Mouse (Mus musculus) lung, embryonic 15.5 days (tissue): Measurements from ENCODE around the gene Ccnl2. TPM values are rescaled to one million over a fixed set of nuclear protein-coding genes. Genes with fewer than 3 reads are reported as not detected.

ENCODE experiments used
- ATAC-seq: fragments of 200-750 bp; cut with Nextera tagmentation; 2 replicates; pipeline ENCODE4 v1.8.0; 2017; ENCODE audit warnings: moderate number of reproducible peaks, borderline replicate concordance; ENCODE audit not compliant: low FRiP score, low TSS enrichment; ENCODE audit errors: extremely low read depth
- H3K27ac ChIP-seq: fragments of 300-500 bp; sonication (generic); 2 replicates; pipeline ENCODE4 v1.5.1; 2015; ENCODE audit warnings: moderate library complexity, mild to moderate bottlenecking, inconsistent platforms
- H3K27me3 ChIP-seq: fragments of 300-500 bp; sonication (generic); 2 replicates; pipeline ENCODE4 v1.6.1; 2015; ENCODE audit warnings: inconsistent platforms
- H3K36me3 ChIP-seq: fragments of 300-500 bp; sonication (generic); 2 replicates; pipeline ENCODE4 v1.6.1; 2015; ENCODE audit warnings: inconsistent platforms
- H3K4me1 ChIP-seq: fragments of 300-500 bp; sonication (generic); 2 replicates; pipeline ENCODE4 v1.6.1; 2015; ENCODE audit warnings: inconsistent platforms
- H3K4me2 ChIP-seq: fragments of 300-500 bp; sonication (generic); 2 replicates; pipeline ENCODE4 v1.6.1; 2015; ENCODE audit warnings: inconsistent platforms, mild to moderate bottlenecking, moderate library complexity
- H3K4me3 ChIP-seq: fragments of 300-500 bp; sonication (generic); 2 replicates; pipeline ENCODE4 v1.5.1; 2015; ENCODE audit warnings: mild to moderate bottlenecking, inconsistent platforms
- H3K9ac ChIP-seq: fragments of 300-500 bp; sonication (generic); 2 replicates; pipeline ENCODE4 v1.6.1; 2015; ENCODE audit warnings: inconsistent platforms
- H3K9me3 ChIP-seq: fragments of 300-500 bp; sonication (generic); 2 replicates; pipeline ENCODE4 v1.6.1; 2016; ENCODE audit warnings: inconsistent platforms
- WGBS: fragments of 180-500 bp; shearing (Covaris S2); methylation state at CpG from one replicate; pipeline ENCODE4 v1.1.7; 2015; 5-methylcytosine and 5-hydroxymethylcytosine counted together
- polyA plus RNA-seq: library from polyadenylated mRNA; unstranded; fragments of >200 nt; fragmentation: Nextera tagmentation; extraction: Ambion mirVana; gene quantifications from 2 replicates; pipeline ENCODE4 v1.2.1, GENCODE M21; 2015

Ccnl2 gene
- 152 and 169 TPM in 2 replicates for polyA plus RNA-seq

GRCm38 (mm10) chr4:155811929-155812664 lies at the start of gene Ccnl2:
Gene Ccnl2, plus strand, starts transcription at chr4:155812489.
- H3K4me2 ChIP-seq: peak within 1 kb of the TSS; percentile 62
- peaks cover 25% of the 10 kb centered on the region for H3K4me1 ChIP-seq
- peak within 1 kb of the TSS; percentile 87 for H3K27ac ChIP-seq
- H3K27me3 ChIP-seq: no peaks in the 10 kb centered on the region
- H3K9ac ChIP-seq: peak within 1 kb of the TSS; percentile 97
- H3K9me3 ChIP-seq: no peaks in the 10 kb centered on the region
- peak within 1 kb of the TSS; percentile 91 for H3K4me3 ChIP-seq
- WGBS: under 1% methylated on average over 58 of the region's 60 CpGs
- H3K36me3 ChIP-seq: peaks cover 66% of the 10 kb centered on the region
- ATAC-seq: peak; percentile 99

DNA sequence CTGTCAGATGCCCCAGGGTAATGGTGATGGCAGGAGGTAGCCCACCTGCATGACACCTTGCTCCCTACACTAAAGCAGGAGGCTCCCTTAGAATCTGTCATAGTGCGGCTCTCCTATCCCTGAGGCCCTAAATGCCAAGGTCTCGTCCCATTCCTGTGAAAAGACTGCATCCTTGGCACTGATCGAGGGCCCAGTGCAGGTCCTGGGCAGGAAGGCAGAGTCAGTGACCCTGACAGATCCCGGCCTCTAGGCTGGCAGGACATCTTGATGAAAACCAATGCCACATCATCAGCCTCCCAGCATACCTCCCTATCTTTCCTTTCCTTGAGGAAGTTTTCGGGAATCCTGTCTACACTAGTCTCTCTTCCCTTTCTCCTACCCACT lies 42.8 kb upstream of the Ccnl2 start:
- H3K27ac ChIP-seq: no peak overlapping the region
- H3K4me2 ChIP-seq: peak overlapping the region; percentile 85
- no peaks in the 10 kb centered on the region for H3K9me3 ChIP-seq
- H3K27me3 ChIP-seq: peaks cover 34% of the 10 kb centered on the region
- peak overlapping the region; percentile 66; the same call in 1 of the 2 replicates for H3K9ac ChIP-seq
- WGBS: 63% methylated on average over 5 of the region's 5 CpGs
- no peak for ATAC-seq
- peak overlapping the region; percentile 49 for H3K4me3 ChIP-seq
- H3K4me1 ChIP-seq: peaks cover 22% of the 10 kb centered on the region
- no peaks in the 10 kb centered on the region for H3K36me3 ChIP-seq

- Histone ChIP-seq H3K36me3 (no peaks in the 10 kb centered on the region), H3K4me3 (peak overlapping the region; percentile 49), H3K4me2 (peak overlapping the region; percentile 85), H3K27ac (peak overlapping the region; percentile 71), H3K9ac (peak overlapping the region; percentile 66), H3K9me3 (no peaks in the 10 kb centered on the region), H3K4me1 (peaks cover 27% of the 10 kb centered on the region), H3K27me3 (peaks cover 34% of the 10 kb centered on the region)
- peak; percentile 86 for ATAC-seq
- under 1% methylated on average over 30 of the region's 39 CpGs for WGBS
Measured at GRCm38 (mm10) chr4:155769880-155770512, 42.3 kb upstream of the Ccnl2 start.

GRCm38 (mm10) chr4:155770626-155771025 lies 41.7 kb upstream of the Ccnl2 start:
- Histone ChIP-seq H3K27ac (no peak overlapping the region), H3K9ac (peak overlapping the region; percentile 66), H3K4me1 (peaks cover 34% of the 10 kb centered on the region), H3K9me3 (no peaks in the 10 kb centered on the region), H3K4me3 (peak overlapping the region; percentile 49), H3K27me3 (peaks cover 34% of the 10 kb centered on the region), H3K36me3 (no peaks in the 10 kb centered on the region), H3K4me2 (peak overlapping the region; percentile 85)
- ATAC-seq: no peak
- WGBS: 35% methylated on average over 24 of the region's 24 CpGs

DNA sequence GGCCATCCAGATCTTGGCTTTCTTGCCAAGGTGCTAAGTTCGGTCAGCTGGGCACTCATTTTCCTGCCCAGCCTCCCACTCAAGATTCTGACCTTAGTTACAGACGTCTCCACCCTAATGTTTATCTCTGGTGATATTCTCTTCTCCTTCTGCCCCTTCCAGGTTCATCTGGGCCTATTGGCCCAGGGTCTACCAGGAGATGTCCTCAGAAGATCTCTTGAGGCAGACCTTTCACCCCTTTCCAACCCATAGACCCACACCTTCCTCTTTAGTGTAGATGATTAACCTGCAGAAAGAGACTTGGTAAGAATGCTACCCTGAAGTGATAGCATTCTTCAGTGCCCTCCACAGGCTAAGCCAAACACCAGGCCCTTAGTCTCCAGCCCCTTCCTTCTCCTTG lies 40.6 kb upstream of the Ccnl2 start:
- WGBS: 70% methylated on average over 2 of the region's 2 CpGs
- Histone ChIP-seq H3K9ac (no peak overlapping the region), H3K9me3 (no peaks in the 10 kb centered on the region), H3K4me3 (no peak overlapping the region), H3K36me3 (no peaks in the 10 kb centered on the region), H3K4me2 (no peak overlapping the region), H3K27ac (no peak overlapping the region), H3K27me3 (peaks cover 34% of the 10 kb centered on the region), H3K4me1 (peaks cover 43% of the 10 kb centered on the region)
- ATAC-seq: no peak

- peaks cover 34% of the 10 kb centered on the region for H3K27me3 ChIP-seq
- no peak overlapping the region for H3K9ac ChIP-seq
- peaks cover 51% of the 10 kb centered on the region for H3K4me1 ChIP-seq
- H3K4me2 ChIP-seq: no peak overlapping the region
- H3K36me3 ChIP-seq: no peaks in the 10 kb centered on the region
- WGBS: 85% methylated on average over 13 of the region's 13 CpGs
- no peak for ATAC-seq
- H3K4me3 ChIP-seq: no peak overlapping the region
- H3K27ac ChIP-seq: no peak overlapping the region
- H3K9me3 ChIP-seq: no peaks in the 10 kb centered on the region
Measured at GRCm38 (mm10) chr4:155772786-155773185, 39.5 kb upstream of the Ccnl2 start.

DNA sequence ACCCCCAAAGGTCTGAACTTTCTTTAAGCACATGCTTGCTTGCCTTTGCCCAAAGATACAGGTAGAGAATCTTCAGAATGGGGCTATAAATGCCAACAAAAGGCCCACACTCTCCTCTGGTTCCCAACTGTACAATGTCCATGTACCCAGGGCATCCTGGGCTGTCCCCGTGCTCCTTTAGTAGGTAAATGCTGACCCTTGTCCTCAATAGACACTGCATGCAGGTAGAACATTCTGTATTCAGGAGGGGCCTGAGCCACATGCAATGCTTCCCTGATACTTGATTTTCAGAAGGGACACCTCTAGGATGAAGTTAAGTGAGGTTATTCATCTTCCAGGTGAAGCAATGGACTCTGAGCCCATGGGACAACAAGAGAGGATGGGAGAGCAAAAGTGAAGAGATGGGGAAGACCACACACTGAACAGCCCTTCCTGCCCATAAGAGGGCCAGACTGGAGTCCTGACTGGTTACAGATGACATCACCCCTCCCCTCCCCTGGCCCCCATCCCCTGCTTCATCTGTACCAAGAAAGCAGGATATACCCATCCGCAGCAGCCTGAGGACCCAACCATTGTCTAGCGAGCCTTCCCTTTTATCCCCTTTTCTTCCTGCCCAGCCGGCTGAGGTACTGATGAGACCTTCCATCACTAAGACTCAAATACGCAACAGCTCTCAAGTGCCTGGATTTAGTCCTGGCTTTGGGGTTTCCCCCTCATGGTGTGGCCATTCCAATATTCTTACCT lies 38.8 kb upstream of the Ccnl2 start:
- Histone ChIP-seq H3K9me3 (no peaks in the 10 kb centered on the region), H3K9ac (no peak overlapping the region), H3K4me1 (peaks cover 54% of the 10 kb centered on the region), H3K36me3 (no peaks in the 10 kb centered on the region), H3K4me2 (peak overlapping the region; percentile 76), H3K4me3 (peak overlapping the region; percentile 37), H3K27ac (no peak overlapping the region), H3K27me3 (peaks cover 34% of the 10 kb centered on the region)
- no peak for ATAC-seq
- WGBS: 37% methylated on average over 5 of the region's 5 CpGs

- no peaks in the 10 kb centered on the region for H3K9me3 ChIP-seq
- H3K36me3 ChIP-seq: no peaks in the 10 kb centered on the region
- peak within 1 kb of the TSS; percentile 37 for H3K4me3 ChIP-seq
- under 1% methylated on average over 35 of the region's 35 CpGs for WGBS
- peak; percentile 71 for ATAC-seq
- peaks cover 34% of the 10 kb centered on the region for H3K27me3 ChIP-seq
- peaks cover 52% of the 10 kb centered on the region for H3K4me1 ChIP-seq
- peak within 1 kb of the TSS; percentile 39 for H3K27ac ChIP-seq
- H3K9ac ChIP-seq: peak within 1 kb of the TSS; percentile 31
- peak within 1 kb of the TSS; percentile 76 for H3K4me2 ChIP-seq
Measured at GRCm38 (mm10) chr4:155774280-155774754, 38.0 kb upstream of the Ccnl2 start, which contains the start of gene Vwa1. Gene Vwa1, minus strand, starts transcription at chr4:155774698.

GRCm38 (mm10) chr4:155774971-155775740 lies 37.1 kb upstream of the Ccnl2 start:
- Histone ChIP-seq H3K9ac (no peak overlapping the region), H3K9me3 (no peaks in the 10 kb centered on the region), H3K4me1 (peaks cover 48% of the 10 kb centered on the region), H3K27me3 (peaks cover 34% of the 10 kb centered on the region), H3K36me3 (no peaks in the 10 kb centered on the region), H3K4me2 (peak overlapping the region; percentile 76), H3K4me3 (peak overlapping the region; percentile 1; the same call in 1 of the 2 replicates), H3K27ac (peak overlapping the region; percentile 39)
- WGBS: 32% methylated on average over 9 of the region's 9 CpGs
- 0 out of 2 replicates have a peak, but pooled peaks have one; percentile 13 for ATAC-seq

- Histone ChIP-seq H3K27ac (peak overlapping the region; percentile 39), H3K4me2 (no peak overlapping the region), H3K9me3 (no peaks in the 10 kb centered on the region), H3K4me3 (no peak overlapping the region), H3K27me3 (peaks cover 33% of the 10 kb centered on the region), H3K9ac (no peak overlapping the region), H3K36me3 (no peaks in the 10 kb centered on the region), H3K4me1 (peaks cover 44% of the 10 kb centered on the region)
- ATAC-seq: no peak
- WGBS: 55% methylated on average over 3 of the region's 3 CpGs
Measured at GRCm38 (mm10) chr4:155775855-155776254, 36.4 kb upstream of the Ccnl2 start.
